Mouse (Mus musculus): Measurements from ENCODE around the gene Ttc28. TPM values are rescaled to one million over a fixed set of nuclear protein-coding genes. Genes with fewer than 3 reads are reported as not detected.
A peak's percentile ranks its signal among the peaks of the same experiment; 100 is the strongest.

Ttc28 gene
- total RNA-seq, 1 experiment = 5.8 TPM

DNA sequence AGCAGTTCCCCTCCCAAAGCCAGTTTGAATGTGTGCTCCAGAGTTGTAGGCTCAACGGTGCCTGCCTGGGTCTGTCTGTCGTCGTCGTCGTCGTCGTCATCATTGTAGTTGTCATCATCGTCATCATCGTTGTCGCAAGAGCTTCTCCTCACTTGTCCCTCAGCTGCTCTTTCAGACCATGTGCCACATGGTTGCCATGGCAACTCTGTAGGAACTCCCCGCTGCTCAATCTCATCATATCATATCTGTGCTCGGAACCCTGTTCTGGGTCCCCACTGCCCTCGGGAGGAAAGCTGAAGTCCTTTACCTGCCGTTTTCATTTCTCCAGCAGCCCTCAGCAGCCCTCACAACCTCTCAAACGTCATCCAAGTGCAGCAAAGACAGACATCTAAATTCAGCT, 318.1 kb downstream of the Ttc28 start:
- Histone ChIP-seq H3K9ac (ENCODE audit: insufficient read depth, low read depth, low read length, poor library complexity, severe bottlenecking) (no peak overlapping the region), H3K4me1 (ENCODE audit: control insufficient read depth in 2 of 2, insufficient read depth in 2 of 2, low read length in 2 of 2, poor library complexity in 1 of 2) (peaks cover 0 to 4% of the 10 kb centered on the region in 2 experiments; a peak in 1 of 4 replicates), H3K9me3 (ENCODE audit: control insufficient read depth, insufficient read depth, low read depth, low read length) (no peaks in the 10 kb centered on the region), H3K36me3 (ENCODE audit: control insufficient read depth, insufficient read depth, low read length, poor library complexity, severe bottlenecking) (no peaks in the 10 kb centered on the region), H3K27ac (ENCODE audit: insufficient read depth, low read depth, low read length, poor library complexity, severe bottlenecking) (no peak overlapping the region), H3K4me3 (ENCODE audit: insufficient read depth in 1 of 2, low read depth in 1 of 2, low read length in 2 of 2, poor library complexity in 1 of 2, severe bottlenecking in 1 of 2) (no peak overlapping the region)
- TF ChIP-seq MAFK (IDR thresholded peaks at IDR 0.05; ENCODE audit: insufficient read depth, low read depth, low read length) = no peak
- no peak for TF ChIP-seq ZC3H11A (IDR thresholded peaks at IDR 0.05; ENCODE audit: borderline replicate concordance, low read depth, low read length)
- no peak for TF ChIP-seq HCFC1 (IDR thresholded peaks at IDR 0.05; ENCODE audit: borderline replicate concordance, insufficient read depth, low read length)
- no peak for TF ChIP-seq CHD2 (IDR thresholded peaks at IDR 0.05; ENCODE audit: low read depth, low read length)
- TF ChIP-seq ZNF384 (IDR thresholded peaks at IDR 0.05; ENCODE audit: low read depth, low read length) = no peak
- in situ Hi-C loops (cut with MboI; ENCODE audit: low sequenced_read_pairs in 2 of 2, unreplicated experiment in 2 of 2) = no loop called here
- DNase-seq (ENCODE audit: low read depth, low spot score) = no peak

DNA sequence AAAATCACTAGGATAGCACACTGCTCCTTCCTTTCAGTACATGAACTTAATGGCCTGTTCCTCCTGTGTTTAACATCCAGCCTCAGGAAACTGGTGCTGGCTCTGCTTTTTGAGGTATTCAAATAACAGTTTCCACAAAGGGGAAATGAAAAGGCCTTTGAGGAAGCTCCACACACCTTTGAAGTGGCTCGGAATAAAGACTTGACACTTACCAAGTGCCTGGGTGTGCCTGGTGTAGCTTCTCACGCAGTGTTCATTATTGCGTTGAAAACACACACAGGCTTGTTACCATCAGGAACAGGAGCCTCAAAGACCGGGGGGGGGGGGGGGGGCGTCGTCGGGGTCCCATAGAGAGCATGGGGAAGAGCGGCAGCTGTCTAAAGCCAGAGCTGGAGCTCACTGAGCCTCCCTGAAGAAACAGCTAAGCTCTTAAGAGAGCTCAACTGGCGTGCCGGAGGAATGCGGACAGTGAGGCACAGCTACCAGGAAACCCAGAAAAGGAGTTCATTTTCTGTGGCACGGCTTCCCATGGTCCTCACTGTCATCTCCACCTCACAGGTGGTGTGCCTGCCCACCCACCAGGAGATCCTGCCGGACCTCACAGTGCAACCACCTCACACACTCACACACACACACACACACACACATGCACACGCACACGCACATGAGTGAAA, 320.7 kb downstream of the Ttc28 start:
- no peak overlapping the region for H3K27ac ChIP-seq (ENCODE audit: insufficient read depth, low read depth, low read length, poor library complexity, severe bottlenecking)
- H3K9ac ChIP-seq (ENCODE audit: insufficient read depth, low read depth, low read length, poor library complexity, severe bottlenecking) = no peak overlapping the region
- TF ChIP-seq MAFK (IDR thresholded peaks at IDR 0.05; ENCODE audit: insufficient read depth, low read depth, low read length) = no peak
- no peak for TF ChIP-seq ZNF384 (IDR thresholded peaks at IDR 0.05; ENCODE audit: low read depth, low read length)
- no peak for TF ChIP-seq CHD2 (IDR thresholded peaks at IDR 0.05; ENCODE audit: low read depth, low read length)
- TF ChIP-seq ZC3H11A (IDR thresholded peaks at IDR 0.05; ENCODE audit: borderline replicate concordance, low read depth, low read length) = no peak
- TF ChIP-seq HCFC1 (IDR thresholded peaks at IDR 0.05; ENCODE audit: borderline replicate concordance, insufficient read depth, low read length) = no peak
- no peaks in the 10 kb centered on the region for H3K36me3 ChIP-seq (ENCODE audit: control insufficient read depth, insufficient read depth, low read length, poor library complexity, severe bottlenecking)
- in situ Hi-C loops (cut with MboI; ENCODE audit: low sequenced_read_pairs in 2 of 2, unreplicated experiment in 2 of 2) = no loop called here
- H3K4me3 ChIP-seq (ENCODE audit: insufficient read depth in 1 of 2, low read depth in 1 of 2, low read length in 2 of 2, poor library complexity in 1 of 2, severe bottlenecking in 1 of 2) = no peak overlapping the region
- H3K4me1 ChIP-seq (ENCODE audit: control insufficient read depth in 2 of 2, insufficient read depth in 2 of 2, low read length in 2 of 2, poor library complexity in 1 of 2) = peaks cover 0 to 4% of the 10 kb centered on the region in 2 experiments; a peak in 1 of 4 replicates
- no peaks in the 10 kb centered on the region for H3K9me3 ChIP-seq (ENCODE audit: control insufficient read depth, insufficient read depth, low read depth, low read length)
- DNase-seq (ENCODE audit: low read depth, low spot score) = no peak

DNA sequence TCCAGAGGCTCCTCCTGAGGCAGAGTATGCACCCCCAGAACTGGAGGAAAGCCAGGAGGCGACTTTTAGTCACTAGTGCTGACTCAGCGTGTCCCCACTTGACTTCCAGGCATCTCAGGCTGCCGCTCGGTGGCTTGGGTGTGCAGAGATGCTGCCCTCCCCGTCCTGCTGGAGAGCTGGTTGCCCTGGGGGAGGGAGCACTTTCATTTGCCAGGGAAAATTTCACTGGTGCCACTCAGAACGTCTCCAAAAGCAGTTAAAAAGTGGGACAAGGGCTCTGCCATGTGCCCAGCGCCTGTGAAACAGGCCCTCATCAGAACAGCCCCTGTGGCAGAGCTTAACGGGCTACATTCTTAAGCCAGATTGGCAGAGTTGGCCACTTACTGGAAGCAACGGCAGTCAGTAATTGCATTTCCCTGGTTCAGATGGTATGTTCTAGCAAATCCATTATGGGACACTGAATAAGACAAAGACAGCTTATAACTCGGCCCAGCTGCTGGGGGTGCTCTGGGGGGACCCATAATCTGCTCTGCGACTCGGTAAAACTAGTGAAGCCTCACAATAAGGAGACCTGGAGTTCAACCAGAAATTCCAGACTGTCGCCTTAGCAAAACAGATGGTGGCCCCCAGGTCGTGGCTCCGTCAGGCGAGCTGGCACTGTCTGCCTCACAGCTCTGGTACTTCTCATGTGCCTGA, 321.5 kb downstream of the Ttc28 start:
- H3K4me1 ChIP-seq (ENCODE audit: control insufficient read depth in 2 of 2, insufficient read depth in 2 of 2, low read length in 2 of 2, poor library complexity in 1 of 2) = 0 out of 4 replicates have a peak, but pooled peaks cover 0 to under 1% of the 10 kb centered on the region in 2 experiments

DNA sequence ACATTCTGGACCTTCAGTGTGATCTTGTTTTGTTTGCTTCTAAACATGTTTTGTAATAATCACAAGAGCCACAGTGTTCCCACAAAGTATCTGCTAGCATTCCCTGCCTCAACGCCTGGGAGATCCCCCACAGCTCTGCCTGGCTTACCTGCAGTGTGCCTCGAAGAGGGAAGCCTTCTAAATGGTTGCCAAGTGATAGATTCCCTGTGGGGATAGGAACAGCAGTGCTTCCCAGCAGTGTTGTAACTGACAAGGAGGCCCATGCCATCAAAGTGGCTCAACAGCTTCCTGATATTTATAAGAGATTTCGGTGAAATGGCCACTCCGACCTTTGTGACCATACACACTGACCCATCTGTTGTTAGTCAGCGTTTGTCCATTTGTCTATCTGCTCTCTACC, 324.6 kb downstream of the Ttc28 start:
- DNase-seq (ENCODE audit: low read depth, low spot score) = no peak
- Histone ChIP-seq H3K4me1 (ENCODE audit: control insufficient read depth in 2 of 2, insufficient read depth in 2 of 2, low read length in 2 of 2, poor library complexity in 1 of 2) (peaks cover 0 to 7% of the 10 kb centered on the region in 2 experiments; a peak in 2 of 4 replicates), H3K9me3 (ENCODE audit: control insufficient read depth, insufficient read depth, low read depth, low read length) (no peaks in the 10 kb centered on the region), H3K9ac (ENCODE audit: insufficient read depth, low read depth, low read length, poor library complexity, severe bottlenecking) (no peak overlapping the region), H3K4me3 (ENCODE audit: insufficient read depth in 1 of 2, low read depth in 1 of 2, low read length in 2 of 2, poor library complexity in 1 of 2, severe bottlenecking in 1 of 2) (no peak overlapping the region), H3K36me3 (ENCODE audit: control insufficient read depth, insufficient read depth, low read length, poor library complexity, severe bottlenecking) (no peaks in the 10 kb centered on the region), H3K27ac (ENCODE audit: insufficient read depth, low read depth, low read length, poor library complexity, severe bottlenecking) (no peak overlapping the region)
- TF ChIP-seq HCFC1 (IDR thresholded peaks at IDR 0.05; ENCODE audit: borderline replicate concordance, insufficient read depth, low read length) (no peak), MAFK (IDR thresholded peaks at IDR 0.05; ENCODE audit: insufficient read depth, low read depth, low read length) (no peak), ZC3H11A (IDR thresholded peaks at IDR 0.05; ENCODE audit: borderline replicate concordance, low read depth, low read length) (no peak), CHD2 (IDR thresholded peaks at IDR 0.05; ENCODE audit: low read depth, low read length) (no peak), ZNF384 (IDR thresholded peaks at IDR 0.05; ENCODE audit: low read depth, low read length) (no peak)
- in situ Hi-C loops (cut with MboI; ENCODE audit: low sequenced_read_pairs in 2 of 2, unreplicated experiment in 2 of 2) = no loop called here

More for the DNA sequence above, 321.5 kb downstream of the Ttc28 start:
- in situ Hi-C loops (cut with MboI; ENCODE audit: low sequenced_read_pairs in 2 of 2, unreplicated experiment in 2 of 2) = no loop called here
- no peaks in the 10 kb centered on the region for H3K9me3 ChIP-seq (ENCODE audit: control insufficient read depth, insufficient read depth, low read depth, low read length)
- DNase-seq (ENCODE audit: low read depth, low spot score) = no peak
- H3K36me3 ChIP-seq (ENCODE audit: control insufficient read depth, insufficient read depth, low read length, poor library complexity, severe bottlenecking) = no peaks in the 10 kb centered on the region
- no peak overlapping the region for H3K27ac ChIP-seq (ENCODE audit: insufficient read depth, low read depth, low read length, poor library complexity, severe bottlenecking)
- H3K4me3 ChIP-seq (ENCODE audit: insufficient read depth in 1 of 2, low read depth in 1 of 2, low read length in 2 of 2, poor library complexity in 1 of 2, severe bottlenecking in 1 of 2) = no peak overlapping the region
- no peak overlapping the region for H3K9ac ChIP-seq (ENCODE audit: insufficient read depth, low read depth, low read length, poor library complexity, severe bottlenecking)
- TF ChIP-seq MAFK (IDR thresholded peaks at IDR 0.05; ENCODE audit: insufficient read depth, low read depth, low read length) (peak; percentile 85), ZC3H11A (IDR thresholded peaks at IDR 0.05; ENCODE audit: borderline replicate concordance, low read depth, low read length) (no peak)
